Mouse (Mus musculus) embryo, embryonic 9.5 days (tissue): ENCODE results near the gene Gm7849.
"Not testable (repeated sequence)": the region's sequence is repeated elsewhere in the genome, so short reads cannot be mapped to it uniquely, and the experiment has no call there.

ENCODE experiments used
- DNase-seq: peaks from one replicate; pipeline ENCODE4 v3.0.0-alpha.2; 2017; ENCODE audit errors: extremely low spot score

Gene Gm7849

GRCm38 (mm10) chr8:21456460-21456859 lies at the start of gene Gm7849:
TSS of gene Gm7849 (minus strand) at chr8:21456560.
- not testable (repeated sequence) for DNase-seq

- DNase-seq, result not testable (repeated sequence)
Observed at GRCm38 (mm10) chr8:21427111-21427510, 29.2 kb downstream of the Gm7849 start, which contains the start of gene Defa36. TSS of gene Defa36 (plus strand) at chr8:21427411.
